ENCODE assay signal across 22 mouse cellular contexts in genomic region chr2:43691290-43691689, GRCm38 (mm10). TPM values are rescaled to one million over a fixed set of nuclear protein-coding genes. Genes with fewer than 3 reads are reported as not detected.
DNase-seq lines count a peak whose midpoint lies in the region; ATAC-seq lines count a peak whose summit lies in the region.
"Had no signal": no experiment of that assay in that cellular context is flagged by ENCODE, and none has a peak within 500 bp of the region (broad histone marks: within the 10 kb centered on the region; RNA-seq: fewer than 3 reads in every experiment).

No protein-coding gene starts in this region.

- WGBS in forebrain, embryonic 15.5 days, result 63% methylated on average over 2 of the region's 2 CpGs
- WGBS in forebrain, embryonic 13.5 days, result 89% methylated on average over 2 of the region's 2 CpGs

- ATAC-seq in forebrain, embryonic 15.5 days (replicated peaks), result 0 out of 2 replicates have a peak, but pooled peaks have one; percentile 32
- no peak for ATAC-seq in forebrain, embryonic 13.5 days
- ATAC-seq: CD4-positive, CD25-positive, alpha-beta regulatory T cell, adult 4 months had no signal

- H3K27me3 ChIP-seq in forebrain, embryonic 15.5 days, result no peaks in the 10 kb centered on the region
- H3K27me3 ChIP-seq in forebrain, embryonic 13.5 days, result no peaks in the 10 kb centered on the region
- H3K27me3 ChIP-seq: heart, embryonic 15.5 days had no signal

- H3K4me3 ChIP-seq in forebrain, embryonic 15.5 days, result no peak overlapping the region
- H3K4me3 ChIP-seq in forebrain, embryonic 13.5 days, result no peak overlapping the region
- H3K4me3 ChIP-seq: embryonic facial prominence, embryonic 10.5 days; heart, adult 2 months; heart, embryonic 15.5 days; hindbrain, embryonic 10.5 days had no signal

- no peak overlapping the region for H3K27ac ChIP-seq in forebrain, embryonic 15.5 days (replicated peaks)
- H3K27ac ChIP-seq in forebrain, embryonic 13.5 days, result no peak overlapping the region
- H3K27ac ChIP-seq: embryonic facial prominence, embryonic 10.5 days; heart, adult 2 months; heart, embryonic 15.5 days; hindbrain, embryonic 10.5 days; hindbrain, embryonic 14.5 days had no signal

- intact Hi-C loops in heart, postnatal 10 days (cut with DNase I), result no loop called here

- peak; percentile 39 for DNase-seq in layer of hippocampus, adult 11-12 months (ENCODE audit: low spot score)
- no peak for DNase-seq in layer of hippocampus, adult 9-10 months (ENCODE audit: low spot score)
- DNase-seq in layer of hippocampus, postnatal 14 days (ENCODE audit: low spot score in 2 of 2), result peak; percentile 17 to 78
- no peak for DNase-seq in thymus, postnatal 0 days (ENCODE audit: low spot score)
- DNase-seq in ovary, postnatal 36 days (ENCODE audit: low spot score), result no peak
- no peak for DNase-seq in heart, postnatal 10 days
- DNase-seq: adrenal gland, adult 8-10 months; adrenal gland, postnatal 36 days; B cell, adult 2 months; cerebellum, adult 18-20 months; cerebellum, adult 9-11 months; gastrocnemius, postnatal 14 days; heart, adult 2 months had no signal

- no peak overlapping the region for H3K9ac ChIP-seq in forebrain, embryonic 15.5 days (replicated peaks)
- H3K9ac ChIP-seq in forebrain, embryonic 13.5 days, result no peak overlapping the region
- H3K9ac ChIP-seq: heart, embryonic 15.5 days; hindbrain, embryonic 14.5 days had no signal

- H3K4me1 ChIP-seq in forebrain, embryonic 15.5 days, result 0 out of 2 replicates have a peak, but pooled peaks cover 3% of the 10 kb centered on the region
- no peaks in the 10 kb centered on the region for H3K4me1 ChIP-seq in forebrain, embryonic 13.5 days
- H3K4me1 ChIP-seq: embryonic facial prominence, embryonic 10.5 days; heart, embryonic 15.5 days; hindbrain, embryonic 10.5 days had no signal

- no peaks in the 10 kb centered on the region for H3K9me3 ChIP-seq in forebrain, embryonic 15.5 days
- H3K9me3 ChIP-seq in forebrain, embryonic 13.5 days (replicated peaks), result no peaks in the 10 kb centered on the region
- H3K9me3 ChIP-seq: embryonic facial prominence, embryonic 10.5 days; G1E; heart, embryonic 15.5 days; hindbrain, embryonic 10.5 days had no signal

- no peaks in the 10 kb centered on the region for H3K36me3 ChIP-seq in forebrain, embryonic 15.5 days
- H3K36me3 ChIP-seq in forebrain, embryonic 13.5 days (ENCODE audit: poor library complexity, severe bottlenecking), result no peaks in the 10 kb centered on the region
- H3K36me3 ChIP-seq: embryonic facial prominence, embryonic 10.5 days; G1E; heart, embryonic 15.5 days; hindbrain, embryonic 10.5 days had no signal

- H3K4me2 ChIP-seq in forebrain, embryonic 15.5 days (replicated peaks), result no peak overlapping the region
- H3K4me2 ChIP-seq in forebrain, embryonic 13.5 days, result no peak overlapping the region
- H3K4me2 ChIP-seq: heart, embryonic 11.5 days; heart, embryonic 15.5 days; hindbrain, embryonic 14.5 days had no signal

RNA-seq across cellular contexts. Expression of gene Arhgap15, which starts 57.3 kb away (rescaled TPM):
- 0.61 and 0.87 TPM in 2 replicates for polyA plus RNA-seq in forebrain, embryonic 15.5 days (2015; fragmentation: Nextera tagmentation; extraction: Ambion mirVana)
- 0.53 and 0.68 TPM in 2 replicates for polyA plus RNA-seq in forebrain, embryonic 13.5 days (2015; fragmentation: Nextera tagmentation; extraction: Ambion mirVana)
- 1 to 10 TPM; 8.7 to 9.7 TPM for total RNA-seq in layer of hippocampus, postnatal 14 days (2021)
- 62.3 and 75.6 TPM in 2 replicates for polyA plus RNA-seq in thymus, postnatal 0 days (2015; fragmentation: Nextera tagmentation; extraction: Ambion mirVana)
- total RNA-seq in heart, postnatal 10 days (2021), result 1 to 10 TPM in 1 of 2 experiments, under 1 TPM in 1; 0.82 to 1.0 TPM

Comparison
In these comparisons a context has a peak if more than half of its experiments do, and no peak if none do; other contexts are left out.
1. DNase-seq: peak in layer of hippocampus, adult 11-12 months (single experiment) and layer of hippocampus, postnatal 14 days (2 of 2); none in layer of hippocampus, adult 9-10 months (single experiment), thymus, postnatal 0 days (single experiment), ovary, postnatal 36 days (single experiment) and heart, postnatal 10 days (0 of 2).
2. RNA of gene Arhgap15, which starts 57.3 kb away (polyA plus RNA-seq): 62.3 to 75.6 TPM in thymus, postnatal 0 days; 0.61 to 0.87 TPM in forebrain, embryonic 15.5 days and 0.53 to 0.68 TPM in forebrain, embryonic 13.5 days; every median in the first group is over 10 times any median in the second.